Mouse (Mus musculus): Measurements from ENCODE around the gene Plxdc2. TPM values are rescaled to one million over a fixed set of nuclear protein-coding genes. Genes with fewer than 3 reads are reported as not detected.

Gene Plxdc2
- polyA plus RNA-seq, 1 experiment from 2014 or later, result 23.5 TPM

- no peaks in the 10 kb centered on the region for H3K27me3 ChIP-seq (ENCODE audit: control insufficient read depth, insufficient read depth, low read depth, low read length)
- H3K4me2 ChIP-seq (ENCODE audit: low read length), result no peak overlapping the region
- H3K4me3 ChIP-seq (ENCODE audit: low read depth, low read length), result no peak overlapping the region
- H3K27ac ChIP-seq (ENCODE audit: low read length), result no peak overlapping the region
- no peak for ATAC-seq
- no peaks in the 10 kb centered on the region for H3K4me1 ChIP-seq (ENCODE audit: control insufficient read depth, insufficient read depth, low read length)
- H3K9me3 ChIP-seq (replicated peaks; ENCODE audit: control insufficient read depth, low read length, poor library complexity, severe bottlenecking), result no peaks in the 10 kb centered on the region
- no peak overlapping the region for H3K9ac ChIP-seq (ENCODE audit: low read depth, low read length)
- H3K36me3 ChIP-seq (ENCODE audit: control insufficient read depth, insufficient read depth, low read length), result no peaks in the 10 kb centered on the region
- 55% methylated on average over 3 of the region's 3 CpGs for WGBS
These were observed 151.6 kb downstream of the Plxdc2 start for GRCm38 (mm10) chr2:16507540-16508230.

GRCm38 (mm10) chr2:16518148-16518547, 162.0 kb downstream of the Plxdc2 start:
- H3K36me3 ChIP-seq (ENCODE audit: control insufficient read depth, insufficient read depth, low read length), result no peaks in the 10 kb centered on the region
- ATAC-seq, result no peak

DNA sequence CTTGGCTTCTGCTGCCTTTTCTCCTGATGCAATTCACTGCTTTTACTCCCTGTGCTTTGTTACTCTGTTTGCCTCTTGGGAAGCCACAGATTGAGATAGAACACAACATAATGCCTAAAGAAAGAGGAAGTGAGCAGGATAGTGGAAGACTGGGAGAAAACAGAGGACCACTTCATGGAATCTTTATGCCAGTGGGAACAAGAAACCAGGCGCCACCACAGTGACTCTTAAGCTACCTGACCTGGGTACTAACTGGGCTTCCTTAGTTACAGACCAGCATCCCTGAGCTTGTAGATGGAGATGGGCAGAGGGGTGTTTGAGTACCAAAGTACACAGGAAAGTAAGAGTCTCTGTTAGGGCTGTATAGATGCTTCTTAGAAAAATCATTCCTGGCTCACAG, 167.3 kb downstream of the Plxdc2 start:
- H3K4me3 ChIP-seq (ENCODE audit: low read depth, low read length), result no peak overlapping the region
- H3K4me2 ChIP-seq (ENCODE audit: low read length), result no peak overlapping the region
- ATAC-seq, result no peak
- no peaks in the 10 kb centered on the region for H3K4me1 ChIP-seq (ENCODE audit: control insufficient read depth, insufficient read depth, low read length)
- H3K9me3 ChIP-seq (replicated peaks; ENCODE audit: control insufficient read depth, low read length, poor library complexity, severe bottlenecking), result no peaks in the 10 kb centered on the region
- H3K9ac ChIP-seq (ENCODE audit: low read depth, low read length), result no peak overlapping the region
- no peak overlapping the region for H3K27ac ChIP-seq (ENCODE audit: low read length)
- H3K36me3 ChIP-seq (ENCODE audit: control insufficient read depth, insufficient read depth, low read length), result no peaks in the 10 kb centered on the region
- WGBS, result 78% methylated on average over 1 of the region's 1 CpGs
- H3K27me3 ChIP-seq (ENCODE audit: control insufficient read depth, insufficient read depth, low read depth, low read length), result no peaks in the 10 kb centered on the region

More at GRCm38 (mm10) chr2:16518148-16518547, 162.0 kb downstream of the Plxdc2 start:
- 54% methylated on average over 2 of the region's 2 CpGs for WGBS
- Histone ChIP-seq H3K4me2 (ENCODE audit: low read length) (no peak overlapping the region), H3K4me3 (ENCODE audit: low read depth, low read length) (no peak overlapping the region), H3K27ac (ENCODE audit: low read length) (no peak overlapping the region), H3K27me3 (ENCODE audit: control insufficient read depth, insufficient read depth, low read depth, low read length) (no peaks in the 10 kb centered on the region), H3K9me3 (replicated peaks; ENCODE audit: control insufficient read depth, low read length, poor library complexity, severe bottlenecking) (no peaks in the 10 kb centered on the region), H3K4me1 (ENCODE audit: control insufficient read depth, insufficient read depth, low read length) (no peaks in the 10 kb centered on the region), H3K9ac (ENCODE audit: low read depth, low read length) (no peak overlapping the region)

GRCm38 (mm10) chr2:16532244-16532643, 176.1 kb downstream of the Plxdc2 start:
- 49% methylated on average over 1 of the region's 1 CpGs for WGBS
- H3K27ac ChIP-seq (ENCODE audit: low read length), result no peak overlapping the region
- no peak overlapping the region for H3K4me2 ChIP-seq (ENCODE audit: low read length)
- H3K27me3 ChIP-seq (ENCODE audit: control insufficient read depth, insufficient read depth, low read depth, low read length), result no peaks in the 10 kb centered on the region
- ATAC-seq, result no peak
- H3K9ac ChIP-seq (ENCODE audit: low read depth, low read length), result no peak overlapping the region
- H3K4me3 ChIP-seq (ENCODE audit: low read depth, low read length), result no peak overlapping the region
- H3K9me3 ChIP-seq (replicated peaks; ENCODE audit: control insufficient read depth, low read length, poor library complexity, severe bottlenecking), result no peaks in the 10 kb centered on the region
- no peaks in the 10 kb centered on the region for H3K4me1 ChIP-seq (ENCODE audit: control insufficient read depth, insufficient read depth, low read length)
- H3K36me3 ChIP-seq (ENCODE audit: control insufficient read depth, insufficient read depth, low read length), result no peaks in the 10 kb centered on the region

DNA sequence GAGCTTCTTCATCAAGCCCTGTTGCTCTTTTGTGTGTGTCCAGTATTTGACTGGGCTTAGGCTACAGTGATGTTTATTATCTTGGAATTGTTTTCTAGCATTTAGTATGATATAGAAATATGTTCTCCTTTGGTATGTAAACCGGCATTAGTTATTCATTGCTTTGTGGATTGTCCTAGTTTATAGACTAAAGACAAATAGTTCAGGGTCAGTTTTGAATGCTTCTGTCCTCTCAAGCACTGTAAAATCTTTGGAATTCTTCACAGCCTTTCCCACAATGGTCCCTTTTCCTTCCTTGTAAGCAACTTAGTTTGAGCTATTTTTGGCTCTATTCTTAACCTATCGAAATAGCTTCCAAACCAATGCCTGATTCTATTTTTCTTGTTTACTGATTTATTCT, 178.5 kb downstream of the Plxdc2 start:
- no peak overlapping the region for H3K9ac ChIP-seq (ENCODE audit: low read depth, low read length)
- H3K9me3 ChIP-seq (replicated peaks; ENCODE audit: control insufficient read depth, low read length, poor library complexity, severe bottlenecking), result no peaks in the 10 kb centered on the region
- H3K36me3 ChIP-seq (ENCODE audit: control insufficient read depth, insufficient read depth, low read length), result no peaks in the 10 kb centered on the region
- no peak for ATAC-seq
- H3K4me3 ChIP-seq (ENCODE audit: low read depth, low read length), result no peak overlapping the region
- no peak overlapping the region for H3K4me2 ChIP-seq (ENCODE audit: low read length)
- H3K27ac ChIP-seq (ENCODE audit: low read length), result no peak overlapping the region
- no peaks in the 10 kb centered on the region for H3K27me3 ChIP-seq (ENCODE audit: control insufficient read depth, insufficient read depth, low read depth, low read length)
- H3K4me1 ChIP-seq (ENCODE audit: control insufficient read depth, insufficient read depth, low read length), result no peaks in the 10 kb centered on the region
- 89% methylated on average over 2 of the region's 2 CpGs for WGBS

GRCm38 (mm10) chr2:16541226-16541625, 185.1 kb downstream of the Plxdc2 start:
- H3K4me1 ChIP-seq (ENCODE audit: control insufficient read depth, insufficient read depth, low read length), result peaks cover 3% of the 10 kb centered on the region; the same call in 1 of the 2 replicates
- WGBS, result 69% methylated on average over 3 of the region's 3 CpGs
- no peak for ATAC-seq
- no peaks in the 10 kb centered on the region for H3K27me3 ChIP-seq (ENCODE audit: control insufficient read depth, insufficient read depth, low read depth, low read length)
- no peak overlapping the region for H3K27ac ChIP-seq (ENCODE audit: low read length)
- H3K36me3 ChIP-seq (ENCODE audit: control insufficient read depth, insufficient read depth, low read length), result no peaks in the 10 kb centered on the region
- H3K4me3 ChIP-seq (ENCODE audit: low read depth, low read length), result no peak overlapping the region
- H3K9ac ChIP-seq (ENCODE audit: low read depth, low read length), result no peak overlapping the region
- no peaks in the 10 kb centered on the region for H3K9me3 ChIP-seq (replicated peaks; ENCODE audit: control insufficient read depth, low read length, poor library complexity, severe bottlenecking)
- no peak overlapping the region for H3K4me2 ChIP-seq (ENCODE audit: low read length)

DNA sequence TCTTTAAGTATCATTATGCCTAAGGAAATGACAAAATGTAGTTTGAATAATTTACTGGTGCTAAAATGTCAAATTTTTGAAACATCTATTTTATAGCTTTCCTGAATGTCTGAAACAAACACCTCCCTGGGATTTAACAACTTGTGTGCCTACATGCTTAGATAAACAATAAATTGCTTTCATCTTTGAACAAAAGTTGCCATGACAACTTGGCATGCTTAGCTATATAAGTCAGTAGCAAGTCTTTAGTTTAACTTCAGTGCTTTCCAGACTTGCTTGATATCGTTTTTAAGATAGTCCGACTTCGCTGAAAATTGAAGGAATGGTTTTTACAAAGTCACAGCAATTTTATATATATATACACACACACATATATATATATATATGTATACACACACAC, 189.1 kb downstream of the Plxdc2 start:
- Histone ChIP-seq H3K27ac (ENCODE audit: low read length) (no peak overlapping the region), H3K9me3 (replicated peaks; ENCODE audit: control insufficient read depth, low read length, poor library complexity, severe bottlenecking) (no peaks in the 10 kb centered on the region), H3K4me2 (ENCODE audit: low read length) (no peak overlapping the region), H3K4me3 (ENCODE audit: low read depth, low read length) (no peak overlapping the region), H3K9ac (ENCODE audit: low read depth, low read length) (no peak overlapping the region), H3K36me3 (ENCODE audit: control insufficient read depth, insufficient read depth, low read length) (no peaks in the 10 kb centered on the region), H3K4me1 (ENCODE audit: control insufficient read depth, insufficient read depth, low read length) (peaks cover 3% of the 10 kb centered on the region; the same call in 1 of the 2 replicates), H3K27me3 (ENCODE audit: control insufficient read depth, insufficient read depth, low read depth, low read length) (no peaks in the 10 kb centered on the region)
- 49% methylated on average over 3 of the region's 3 CpGs for WGBS
- no peak; the same call in 1 of the 2 replicates for ATAC-seq

DNA sequence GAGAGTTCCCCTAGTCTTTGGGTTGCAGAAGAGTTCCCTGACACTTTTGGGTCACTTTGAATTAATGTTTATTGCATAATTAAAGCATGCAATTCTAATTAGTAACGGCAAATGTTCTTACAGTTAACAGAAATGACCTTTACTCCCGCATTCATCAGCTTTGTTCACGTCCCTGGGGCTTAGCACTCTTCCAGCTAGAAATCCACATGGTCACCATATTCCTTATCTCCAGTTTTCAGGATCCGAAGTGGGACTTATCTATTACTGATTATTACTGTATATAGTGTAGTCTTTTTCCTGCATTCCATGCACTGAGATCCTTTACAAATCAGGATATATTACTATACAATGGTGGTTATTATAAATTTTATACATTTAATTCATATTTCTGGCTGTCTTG, 203.2 kb downstream of the Plxdc2 start:
- H3K27ac ChIP-seq (ENCODE audit: low read length), result no peak overlapping the region
- H3K4me1 ChIP-seq (ENCODE audit: control insufficient read depth, insufficient read depth, low read length), result no peaks in the 10 kb centered on the region
- no peaks in the 10 kb centered on the region for H3K27me3 ChIP-seq (ENCODE audit: control insufficient read depth, insufficient read depth, low read depth, low read length)

DNA sequence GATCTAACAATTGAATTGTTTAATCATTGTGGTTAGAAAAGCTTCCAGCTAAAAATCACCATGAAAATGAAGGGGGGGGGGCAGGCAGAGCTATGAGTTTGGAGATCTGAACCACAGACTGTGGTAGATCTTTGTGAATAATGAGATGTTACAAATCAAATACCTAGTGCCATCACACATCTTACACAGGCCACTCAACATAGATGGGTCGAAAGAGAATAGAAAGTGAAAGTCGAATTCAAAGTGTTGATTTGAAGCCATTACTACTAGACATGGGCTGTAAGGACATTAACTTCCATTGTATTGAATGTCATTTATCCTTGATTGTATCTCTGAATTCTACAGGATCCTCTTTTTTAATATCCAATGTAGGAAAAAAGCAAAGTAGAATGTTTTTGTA, 212.2 kb downstream of the Plxdc2 start:
- ATAC-seq, result no peak
- H3K36me3 ChIP-seq (ENCODE audit: control insufficient read depth, insufficient read depth, low read length), result no peaks in the 10 kb centered on the region
- no peaks in the 10 kb centered on the region for H3K27me3 ChIP-seq (ENCODE audit: control insufficient read depth, insufficient read depth, low read depth, low read length)
- H3K27ac ChIP-seq (ENCODE audit: low read length), result no peak overlapping the region
- WGBS, result 89% methylated on average over 2 of the region's 2 CpGs
- peaks cover 2% of the 10 kb centered on the region; the same call in 1 of the 2 replicates for H3K4me1 ChIP-seq (ENCODE audit: control insufficient read depth, insufficient read depth, low read length)
- no peak overlapping the region for H3K4me3 ChIP-seq (ENCODE audit: low read depth, low read length)
- H3K9me3 ChIP-seq (replicated peaks; ENCODE audit: control insufficient read depth, low read length, poor library complexity, severe bottlenecking), result no peaks in the 10 kb centered on the region
- no peak overlapping the region for H3K9ac ChIP-seq (ENCODE audit: low read depth, low read length)
- H3K4me2 ChIP-seq (ENCODE audit: low read length), result no peak overlapping the region

More for the DNA sequence above, 203.2 kb downstream of the Plxdc2 start:
- H3K9me3 ChIP-seq (replicated peaks; ENCODE audit: control insufficient read depth, low read length, poor library complexity, severe bottlenecking), result no peaks in the 10 kb centered on the region
- H3K36me3 ChIP-seq (ENCODE audit: control insufficient read depth, insufficient read depth, low read length), result no peaks in the 10 kb centered on the region
- 57% methylated on average over 4 of the region's 4 CpGs for WGBS
- H3K4me2 ChIP-seq (ENCODE audit: low read length), result no peak overlapping the region
- no peak overlapping the region for H3K4me3 ChIP-seq (ENCODE audit: low read depth, low read length)
- ATAC-seq, result no peak
- no peak overlapping the region for H3K9ac ChIP-seq (ENCODE audit: low read depth, low read length)

All from midbrain, embryonic 16.5 days (tissue).